Mouse (Mus musculus) lung, postnatal 14 days (tissue): ENCODE results near the gene Adrb1.
A peak's percentile ranks its signal among the peaks of the same experiment; 100 is the strongest.

Experiments
- DNase-seq: peaks from one replicate; pipeline ENCODE4 v3.0.0; 2021

The Adrb1 gene

GRCm38 (mm10) chr19:56721387-56722211, at the start of gene Adrb1:
Gene Adrb1, plus strand, starts transcription at chr19:56722199.
- DNase-seq = peak; percentile 86

- DNase-seq = no peak
Measured at GRCm38 (mm10) chr19:56675690-56676089, 46.3 kb upstream of the Adrb1 start.

GRCm38 (mm10) chr19:56676506-56676905, 45.5 kb upstream of the Adrb1 start:
- no peak for DNase-seq

GRCm38 (mm10) chr19:56677611-56678010, 44.4 kb upstream of the Adrb1 start:
- DNase-seq = no peak

GRCm38 (mm10) chr19:56678516-56678915, 43.5 kb upstream of the Adrb1 start:
- DNase-seq = no peak

GRCm38 (mm10) chr19:56679213-56679965, 42.6 kb upstream of the Adrb1 start:
- no peak for DNase-seq

- no peak for DNase-seq
Measured at GRCm38 (mm10) chr19:56679992-56680391, 42.0 kb upstream of the Adrb1 start.

GRCm38 (mm10) chr19:56682297-56682696, 39.7 kb upstream of the Adrb1 start:
- no peak for DNase-seq

- DNase-seq = no peak
Measured at GRCm38 (mm10) chr19:56682843-56683242, 39.2 kb upstream of the Adrb1 start.

GRCm38 (mm10) chr19:56685515-56685914, 36.5 kb upstream of the Adrb1 start:
- DNase-seq = no peak

GRCm38 (mm10) chr19:56686218-56686617, 35.8 kb upstream of the Adrb1 start:
- no peak for DNase-seq

GRCm38 (mm10) chr19:56687026-56687635, 34.9 kb upstream of the Adrb1 start:
- DNase-seq = no peak

- DNase-seq = no peak
Measured at GRCm38 (mm10) chr19:56687676-56688075, 34.3 kb upstream of the Adrb1 start.

- no peak for DNase-seq
Measured at GRCm38 (mm10) chr19:56688661-56689335, 33.2 kb upstream of the Adrb1 start.

- DNase-seq = no peak
Measured at GRCm38 (mm10) chr19:56689493-56689892, 32.5 kb upstream of the Adrb1 start.

- no peak for DNase-seq
Measured at GRCm38 (mm10) chr19:56691103-56691502, 30.9 kb upstream of the Adrb1 start.

GRCm38 (mm10) chr19:56692451-56692850, 29.5 kb upstream of the Adrb1 start:
- no peak for DNase-seq

GRCm38 (mm10) chr19:56697370-56698144, 24.4 kb upstream of the Adrb1 start:
- DNase-seq = no peak

- no peak for DNase-seq
Measured at GRCm38 (mm10) chr19:56700848-56701247, 21.2 kb upstream of the Adrb1 start.

GRCm38 (mm10) chr19:56701404-56702033, 20.5 kb upstream of the Adrb1 start:
- DNase-seq = no peak

- no peak for DNase-seq
Measured at GRCm38 (mm10) chr19:56702039-56702438, 20.0 kb upstream of the Adrb1 start.
